Mouse (Mus musculus) liver, embryonic 14.5 days (tissue): Measurements from ENCODE around the gene Hnrnpu. TPM values are rescaled to one million over a fixed set of nuclear protein-coding genes. Genes with fewer than 3 reads are reported as not detected.
A peak's percentile ranks its signal among the peaks of the same experiment; 100 is the strongest.
"Not testable (repeated sequence)": the region's sequence is repeated elsewhere in the genome, so short reads cannot be mapped to it uniquely, and the experiment has no call there.

ENCODE experiments used
- ATAC-seq: fragments of 200-750 bp; cut with Nextera tagmentation; 2 replicates; pipeline ENCODE4 v1.8.0; 2017; ENCODE audit warnings: moderate number of reproducible peaks, mild to moderate bottlenecking, moderate library complexity; ENCODE audit not compliant: insufficient read depth
- DNase-seq, 3 experiments: peaks; one replicate each; pipeline ENCODE4 v3.0.0-alpha.2; 2012 to 2013; ENCODE audit warnings: low read depth in 3 of 3, low spot score in 3 of 3
- H3K27ac ChIP-seq: fragments of 300-500 bp; sonication (generic); 2 replicates; pipeline ENCODE4 v1.5.1; 2014; ENCODE audit warnings: moderate library complexity, mild to moderate bottlenecking, control low read depth, inconsistent platforms
- H3K27me3 ChIP-seq: fragments of 300-500 bp; sonication (generic); 2 replicates; pipeline ENCODE4 v1.6.1; 2014; ENCODE audit warnings: mild to moderate bottlenecking, low read length, moderate library complexity; ENCODE audit not compliant: control insufficient read depth, insufficient read depth
- H3K36me3 ChIP-seq: fragments of 300-500 bp; sonication (generic); replicated peaks from 2 replicates; pipeline ENCODE4 v1.6.1; 2014; ENCODE audit warnings: low read depth; ENCODE audit not compliant: control insufficient read depth, insufficient read depth
- H3K4me1 ChIP-seq, 2 experiments: fragments of 200-500 bp in 1 of 2; fragments of 300-500 bp in 1 of 2; sonication (generic) in 1 of 2; replicated peaks; 2 replicates each; pipeline ENCODE4 v1.6.1; 2012 to 2014; ENCODE audit warnings: antibody characterized with exemption in 1 of 2, inconsistent platforms in 1 of 2, low read length in 1 of 2; ENCODE audit not compliant: control insufficient read depth in 2 of 2, insufficient read depth in 2 of 2
- H3K4me2 ChIP-seq: fragments of 300-500 bp; sonication (generic); 2 replicates; pipeline ENCODE4 v1.6.1; 2014; ENCODE audit warnings: low read depth, mild to moderate bottlenecking, control low read depth, moderate library complexity
- H3K4me3 ChIP-seq, 2 experiments: fragments of 200-500 bp in 1 of 2; fragments of 300-500 bp in 1 of 2; sonication (generic) in 1 of 2; 2 replicates each; pipeline ENCODE4 v1.5.1; 2012 to 2014; ENCODE audit warnings: low read depth in 2 of 2, low read length in 2 of 2, mild to moderate bottlenecking in 2 of 2, control low read depth in 1 of 2, inconsistent platforms in 1 of 2, moderate library complexity in 1 of 2; ENCODE audit not compliant: insufficient read depth in 1 of 2
- H3K9ac ChIP-seq: fragments of 300-500 bp; sonication (generic); replicated peaks from 2 replicates; pipeline ENCODE4 v1.6.1; 2014; ENCODE audit warnings: mild to moderate bottlenecking, control low read depth, moderate library complexity
- H3K9me3 ChIP-seq: fragments of 300-500 bp; sonication (generic); 2 replicates; pipeline ENCODE4 v1.6.1; 2016; ENCODE audit warnings: low read length, mixed read lengths; ENCODE audit not compliant: control insufficient read depth
- CTCF ChIP-seq: IDR thresholded peaks from 2 replicates; pipeline ENCODE4 v1.5.1; 2016; ENCODE audit warnings: antibody characterized with exemption, low read depth, control low read depth
- EP300 ChIP-seq: IDR thresholded peaks from 2 replicates; pipeline ENCODE4 v1.6.1; 2016; ENCODE audit warnings: antibody characterized with exemption, low read depth
- WGBS: fragments of 180-500 bp; shearing (Covaris S2); extraction: QIAGEN DNeasy Blood & Tissue Kit; methylation state at CpG from one replicate; pipeline ENCODE4 v1.1.7; 2014; ENCODE audit not compliant: insufficient replicate concordance; 5-methylcytosine and 5-hydroxymethylcytosine counted together
- polyA plus RNA-seq, 2 experiments: library from polyadenylated mRNA; depleted of rRNA in 1 of 2; stranded (reverse) in 1 of 2; unstranded in 1 of 2; fragments of >200 nt; fragmentation: Nextera tagmentation in 1 of 2; extraction: Ambion mirVana in 1 of 2; gene quantifications; 2 replicates each; pipeline versions ENCODE4 v1.2.1 to v1.2.3; 2012 to 2014

Gene Hnrnpu
- polyA plus RNA-seq, 2 experiments = 165 to 191 TPM

DNA sequence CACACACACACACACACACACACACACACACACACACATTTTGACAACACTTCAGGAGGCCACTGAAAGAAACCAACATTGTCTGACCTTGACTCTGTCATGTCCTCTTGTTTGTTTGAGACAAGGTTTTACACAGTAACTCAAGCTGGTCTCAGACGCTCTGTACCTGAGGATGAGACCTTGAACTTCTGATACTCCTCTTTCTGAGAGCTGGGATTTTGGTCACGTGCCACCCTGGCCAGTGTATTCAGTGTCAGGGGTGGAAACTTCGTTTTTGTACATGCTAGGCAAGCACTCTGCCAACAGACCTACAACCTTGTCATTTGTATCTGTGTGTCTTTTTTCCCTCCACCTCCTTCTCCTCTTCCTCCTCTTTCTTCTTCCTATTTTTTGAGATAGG, 17.0 kb upstream of the Hnrnpu start:
- Histone ChIP-seq H3K27me3 (no peaks in the 10 kb centered on the region; the same call in 1 of the 2 replicates), H3K4me3 (no peak overlapping the region), H3K27ac (no peak overlapping the region), H3K9me3 (no peaks in the 10 kb centered on the region), H3K4me2 (no peak overlapping the region), H3K9ac (no peak overlapping the region), H3K4me1 (no peaks in the 10 kb centered on the region), H3K36me3 (no peaks in the 10 kb centered on the region)
- ATAC-seq = no peak
- DNase-seq = no peak
- WGBS = 33% methylated on average over 3 of the region's 3 CpGs
- TF ChIP-seq CTCF = no peak
- TF ChIP-seq EP300 = no peak

DNA sequence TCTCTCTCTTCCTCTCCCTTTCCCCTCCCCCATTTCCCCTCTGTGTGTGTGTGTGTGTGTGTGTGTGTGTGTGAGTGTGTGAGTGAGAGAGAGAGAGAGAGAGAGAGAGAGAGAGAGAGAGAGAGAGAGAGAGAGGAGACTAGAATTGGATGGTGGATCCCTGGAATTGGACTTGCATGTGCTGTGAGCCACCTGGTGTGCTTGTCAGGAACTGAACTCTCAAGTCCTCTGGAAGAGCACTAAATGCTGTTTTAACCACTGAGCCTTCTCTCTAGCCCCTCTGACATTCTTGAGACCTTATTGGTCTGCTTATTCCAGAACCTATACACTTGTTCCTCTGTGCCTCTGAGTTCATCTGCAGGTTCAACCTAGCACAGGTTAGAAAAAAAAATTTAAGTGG, 14.0 kb upstream of the Hnrnpu start:
- H3K27me3 ChIP-seq = no peaks in the 10 kb centered on the region
- no peak for ATAC-seq
- no peaks in the 10 kb centered on the region for H3K36me3 ChIP-seq
- H3K9me3 ChIP-seq = no peaks in the 10 kb centered on the region
- no peaks in the 10 kb centered on the region for H3K4me1 ChIP-seq
- DNase-seq = no peak
- H3K9ac ChIP-seq = no peak overlapping the region
- no peak for TF ChIP-seq EP300
- TF ChIP-seq CTCF = peak; percentile 36
- no peak overlapping the region for H3K27ac ChIP-seq
- H3K4me3 ChIP-seq = no peak overlapping the region
- no peak overlapping the region for H3K4me2 ChIP-seq

DNA sequence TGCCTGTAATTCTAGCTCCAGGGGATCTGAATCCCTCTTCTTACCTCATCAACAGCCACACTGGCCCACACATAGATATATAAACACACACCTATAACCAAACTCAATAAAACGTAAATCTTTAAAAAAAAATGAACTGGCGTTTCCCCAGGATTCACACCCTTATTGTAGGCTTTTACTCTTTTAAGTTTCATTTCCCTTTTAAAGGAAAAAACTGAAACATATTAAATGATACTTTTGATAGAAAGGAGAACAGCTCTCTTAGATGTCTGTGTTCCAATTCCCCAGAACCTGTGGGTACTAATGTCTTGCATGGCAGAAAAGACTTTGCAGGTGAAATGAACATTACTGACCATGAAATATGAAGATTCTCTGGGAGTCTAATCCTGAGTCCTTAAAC, 13.2 kb upstream of the Hnrnpu start:
- no peak overlapping the region for H3K4me3 ChIP-seq
- ATAC-seq (no peak), DNase-seq (no peak)
- H3K9ac ChIP-seq = no peak overlapping the region
- no peaks in the 10 kb centered on the region for H3K9me3 ChIP-seq
- no peak for TF ChIP-seq CTCF
- no peak for TF ChIP-seq EP300
- no peaks in the 10 kb centered on the region for H3K4me1 ChIP-seq
- no peak overlapping the region for H3K27ac ChIP-seq
- no peaks in the 10 kb centered on the region for H3K27me3 ChIP-seq
- no peaks in the 10 kb centered on the region for H3K36me3 ChIP-seq
- H3K4me2 ChIP-seq = no peak overlapping the region
- WGBS = 77% methylated on average over 2 of the region's 2 CpGs

DNA sequence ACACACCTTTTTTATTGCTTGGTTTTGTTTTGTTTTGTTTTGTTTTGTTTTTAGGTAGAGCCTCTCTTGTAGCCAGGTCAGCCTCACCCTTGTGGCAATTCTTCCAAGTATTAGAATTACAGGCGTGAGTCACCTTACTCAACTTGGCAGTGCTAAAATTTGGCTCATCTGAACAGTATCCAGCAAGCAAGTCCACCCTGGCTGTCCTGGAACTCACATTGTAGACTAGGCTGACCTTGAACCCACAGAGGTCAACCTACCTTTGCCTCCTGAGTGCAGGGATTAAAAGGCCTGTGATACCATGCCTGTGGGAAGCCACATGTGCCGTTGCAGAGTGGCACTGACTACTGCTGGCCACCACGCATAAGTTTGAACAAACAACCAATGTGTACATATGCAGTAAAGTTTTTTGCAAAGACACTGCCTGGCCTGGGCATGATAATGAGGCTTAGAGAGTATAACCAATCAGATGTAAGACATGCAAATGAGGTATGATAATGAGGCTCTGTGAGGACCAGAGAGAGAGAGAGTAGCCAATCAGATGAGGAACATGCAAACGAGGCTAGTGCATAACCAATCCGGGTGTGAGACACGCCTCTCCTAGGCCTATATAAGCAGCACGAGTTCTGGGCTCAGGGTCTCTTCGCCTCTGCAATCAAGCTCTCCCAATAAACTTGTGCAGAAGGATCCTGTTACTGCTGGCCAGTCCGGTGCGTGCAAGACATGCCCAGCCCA, 6.6 kb upstream of the Hnrnpu start:
- not testable (repeated sequence) for H3K9ac ChIP-seq, H3K36me3 ChIP-seq, DNase-seq, H3K4me3 ChIP-seq, H3K4me1 ChIP-seq, H3K9me3 ChIP-seq, ATAC-seq, H3K27me3 ChIP-seq, H3K27ac ChIP-seq, H3K4me2 ChIP-seq
- WGBS = 88% methylated on average over 10 of the region's 10 CpGs

DNA sequence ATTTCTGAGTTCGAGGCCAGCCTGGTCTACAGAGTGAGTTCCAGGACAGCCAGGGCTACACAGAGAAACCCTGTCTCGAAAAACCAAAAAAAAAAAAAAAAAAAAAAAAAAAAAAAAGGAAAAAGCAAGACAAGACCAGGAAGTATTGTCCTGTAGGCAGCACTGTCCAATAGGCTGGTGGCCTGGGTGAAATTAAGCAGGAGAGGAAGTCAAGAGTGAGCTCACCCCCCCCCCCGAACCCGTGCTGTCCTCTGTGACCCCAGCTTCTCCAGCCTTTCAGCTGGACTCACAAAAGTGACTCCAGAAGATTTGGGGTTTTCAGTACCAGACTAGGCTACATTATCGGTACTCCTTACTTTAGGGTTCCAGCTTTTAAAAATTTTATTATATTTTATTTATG, 5.0 kb upstream of the Hnrnpu start:
- Histone ChIP-seq H3K36me3 (no peaks in the 10 kb centered on the region), H3K27me3 (no peaks in the 10 kb centered on the region), H3K4me1 (peaks cover 5 to 6% of the 10 kb centered on the region in 2 experiments), H3K9me3 (no peaks in the 10 kb centered on the region), H3K9ac (no peak overlapping the region), H3K27ac (no peak overlapping the region), H3K4me3 (no peak overlapping the region), H3K4me2 (no peak overlapping the region)
- DNase-seq = no peak
- no peak for ATAC-seq
- TF ChIP-seq EP300 (no peak), CTCF (no peak)
- WGBS = 53% methylated on average over 4 of the region's 5 CpGs
